Mouse (Mus musculus) megakaryocyte, embryonic 14.5 days (primary cell): Measurements from ENCODE around the gene Serp2.

Source experiments
- FLI1 ChIP-seq: IDR thresholded peaks from 2 replicates; pipeline ENCODE4 v1.6.1; 2012; ENCODE audit warnings: low read length, inconsistent platforms, mixed read lengths
- GATA1 ChIP-seq: IDR thresholded peaks from 3 replicates; pipeline ENCODE4 v1.6.1; 2012; ENCODE audit warnings: mixed read lengths, low read length, inconsistent platforms, borderline replicate concordance

GRCm38 (mm10) chr14:76489128-76489527, 67.6 kb downstream of the Serp2 start:
- TF ChIP-seq GATA1 (no peak), FLI1 (no peak)
